Mouse (Mus musculus): ENCODE measurements around the gene Sh3bp1. TPM values are rescaled to one million over a fixed set of nuclear protein-coding genes. Genes with fewer than 3 reads are reported as not detected.

Gene Sh3bp1
- polyA plus RNA-seq, 1 experiment from 2014 or later = 37.0 TPM

DNA sequence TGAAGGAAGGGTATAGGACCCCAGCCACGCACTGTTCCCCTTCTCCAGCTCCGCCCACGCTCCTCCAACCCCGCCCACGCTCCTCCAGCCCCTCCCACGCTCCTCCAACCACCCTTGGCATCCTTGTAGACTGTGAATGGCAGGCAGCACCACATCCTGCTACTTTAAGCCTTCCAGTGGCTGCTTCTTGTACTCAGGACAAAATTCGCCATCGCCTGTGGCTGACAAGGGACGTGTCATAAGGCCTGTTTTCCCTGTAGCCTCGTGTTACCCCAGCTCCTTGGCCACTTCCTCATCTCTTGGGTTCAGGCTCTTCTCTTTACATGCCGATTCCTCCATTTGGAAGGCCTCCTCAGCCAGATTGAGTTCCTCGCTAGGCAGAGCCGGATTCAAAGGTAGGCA lies 35.7 kb upstream of the Sh3bp1 start:
- Histone ChIP-seq H3K4me3 (replicated peaks) (no peak overlapping the region), H3K36me3 (no peaks in the 10 kb centered on the region), H3K27me3 (no peaks in the 10 kb centered on the region), H3K4me1 (replicated peaks) (peaks cover 14% of the 10 kb centered on the region), H3K9ac (replicated peaks) (no peak overlapping the region), H3K27ac (no peak overlapping the region), H3K9me3 (no peaks in the 10 kb centered on the region), H3K4me2 (no peak overlapping the region)
- no peak for ATAC-seq (ENCODE audit: insufficient number of reproducible peaks, insufficient read depth, low FRiP score, low TSS enrichment, low read depth)
- 46% methylated on average over 13 of the region's 13 CpGs for WGBS

GRCm38 (mm10) chr15:78868398-78868797 lies 31.2 kb upstream of the Sh3bp1 start:
- peak overlapping the region; percentile 83 for H3K27ac ChIP-seq
- 0 out of 2 replicates have a peak, but pooled peaks have one; percentile 23 for ATAC-seq (ENCODE audit: insufficient number of reproducible peaks, insufficient read depth, low FRiP score, low TSS enrichment, low read depth)
- no peak overlapping the region for H3K4me3 ChIP-seq (replicated peaks)
- no peaks in the 10 kb centered on the region for H3K9me3 ChIP-seq
- 6% methylated on average over 9 of the region's 9 CpGs for WGBS
- H3K4me1 ChIP-seq (replicated peaks) = peaks cover 14% of the 10 kb centered on the region
- no peak overlapping the region for H3K4me2 ChIP-seq
- no peaks in the 10 kb centered on the region for H3K27me3 ChIP-seq
- no peaks in the 10 kb centered on the region for H3K36me3 ChIP-seq
- 0 out of 2 replicates have a peak overlapping the region, but pooled peaks have one; percentile 4 for H3K9ac ChIP-seq (replicated peaks)

DNA sequence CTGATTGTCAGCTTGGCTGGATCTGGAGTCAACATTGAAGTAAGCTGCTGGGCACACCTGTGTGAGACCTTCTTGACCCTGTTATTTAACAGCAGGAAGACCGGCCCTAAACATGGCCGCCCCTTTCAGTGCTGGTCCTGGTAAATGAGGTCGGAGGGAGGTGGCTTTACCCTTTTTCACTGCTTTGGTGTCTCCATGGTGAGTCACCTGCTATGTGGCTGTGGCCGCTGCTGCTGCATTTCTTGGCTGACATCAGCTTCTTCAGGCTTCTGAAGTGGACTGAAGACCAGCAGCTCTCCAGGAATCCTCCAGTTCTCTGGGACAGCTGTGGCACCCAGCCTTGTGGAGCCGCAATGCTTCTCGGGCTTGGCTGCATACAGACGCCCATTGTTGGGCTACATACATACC lies 30.7 kb upstream of the Sh3bp1 start:
- Histone ChIP-seq H3K4me3 (replicated peaks) (no peak overlapping the region), H3K9ac (replicated peaks) (0 out of 2 replicates have a peak overlapping the region, but pooled peaks have one; percentile 4), H3K9me3 (no peaks in the 10 kb centered on the region), H3K4me1 (replicated peaks) (peaks cover 9% of the 10 kb centered on the region), H3K27me3 (no peaks in the 10 kb centered on the region), H3K27ac (peak overlapping the region; percentile 83), H3K36me3 (no peaks in the 10 kb centered on the region), H3K4me2 (no peak overlapping the region)
- WGBS = 60% methylated on average over 7 of the region's 7 CpGs
- no peak for ATAC-seq (ENCODE audit: insufficient number of reproducible peaks, insufficient read depth, low FRiP score, low TSS enrichment, low read depth)

GRCm38 (mm10) chr15:78869775-78870174 lies 29.8 kb upstream of the Sh3bp1 start:
- H3K4me3 ChIP-seq (replicated peaks) = no peak overlapping the region
- no peak overlapping the region for H3K27ac ChIP-seq
- no peaks in the 10 kb centered on the region for H3K27me3 ChIP-seq
- WGBS = 29% methylated on average over 6 of the region's 6 CpGs
- H3K9ac ChIP-seq (replicated peaks) = no peak overlapping the region
- H3K36me3 ChIP-seq = no peaks in the 10 kb centered on the region
- no peak overlapping the region for H3K4me2 ChIP-seq
- H3K9me3 ChIP-seq = no peaks in the 10 kb centered on the region
- peaks cover 9% of the 10 kb centered on the region for H3K4me1 ChIP-seq (replicated peaks)
- ATAC-seq (ENCODE audit: insufficient number of reproducible peaks, insufficient read depth, low FRiP score, low TSS enrichment, low read depth) = no peak

DNA sequence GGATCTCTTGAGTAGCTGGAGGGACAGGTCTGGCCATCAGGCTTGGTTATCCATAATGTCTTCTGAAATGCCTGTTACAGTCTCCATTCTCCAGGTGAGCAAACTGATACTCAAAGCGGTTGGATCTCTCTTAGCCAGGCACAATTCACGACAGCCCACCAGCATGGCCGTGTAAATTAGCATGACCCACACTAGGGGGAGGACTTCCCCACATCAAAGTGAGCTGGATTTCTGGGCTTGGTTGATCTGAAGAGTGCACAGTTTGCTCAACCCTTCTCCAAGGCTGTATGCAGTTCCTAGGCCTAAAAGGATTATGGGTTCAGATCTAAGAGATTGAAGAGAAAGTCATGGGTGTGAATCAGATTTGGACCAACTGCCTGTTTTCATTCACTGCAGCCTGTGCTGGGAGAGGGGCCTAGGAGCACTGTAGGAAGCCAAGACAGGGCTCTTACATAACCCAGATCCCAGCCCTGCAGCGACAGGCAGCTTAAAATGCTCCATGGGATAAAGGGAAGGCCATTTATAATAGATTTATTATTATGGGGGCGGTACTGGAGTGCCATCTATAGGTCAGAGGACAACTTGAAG lies 27.5 kb upstream of the Sh3bp1 start:
- Histone ChIP-seq H3K27ac (no peak overlapping the region), H3K4me1 (replicated peaks) (peaks cover 17% of the 10 kb centered on the region), H3K9ac (replicated peaks) (no peak overlapping the region), H3K27me3 (no peaks in the 10 kb centered on the region), H3K9me3 (no peaks in the 10 kb centered on the region), H3K4me2 (no peak overlapping the region), H3K36me3 (no peaks in the 10 kb centered on the region), H3K4me3 (replicated peaks) (no peak overlapping the region)
- WGBS = 53% methylated on average over 5 of the region's 5 CpGs
- ATAC-seq (ENCODE audit: insufficient number of reproducible peaks, insufficient read depth, low FRiP score, low TSS enrichment, low read depth) = no peak

- Histone ChIP-seq H3K9ac (replicated peaks) (no peak overlapping the region), H3K4me2 (no peak overlapping the region), H3K4me3 (replicated peaks) (no peak overlapping the region), H3K4me1 (replicated peaks) (peaks cover 19% of the 10 kb centered on the region), H3K27me3 (no peaks in the 10 kb centered on the region), H3K36me3 (no peaks in the 10 kb centered on the region), H3K27ac (no peak overlapping the region), H3K9me3 (no peaks in the 10 kb centered on the region)
- WGBS = 56% methylated on average over 13 of the region's 13 CpGs
- no peak for ATAC-seq (ENCODE audit: insufficient number of reproducible peaks, insufficient read depth, low FRiP score, low TSS enrichment, low read depth)
Observed at GRCm38 (mm10) chr15:78873803-78874435, 25.6 kb upstream of the Sh3bp1 start.

DNA sequence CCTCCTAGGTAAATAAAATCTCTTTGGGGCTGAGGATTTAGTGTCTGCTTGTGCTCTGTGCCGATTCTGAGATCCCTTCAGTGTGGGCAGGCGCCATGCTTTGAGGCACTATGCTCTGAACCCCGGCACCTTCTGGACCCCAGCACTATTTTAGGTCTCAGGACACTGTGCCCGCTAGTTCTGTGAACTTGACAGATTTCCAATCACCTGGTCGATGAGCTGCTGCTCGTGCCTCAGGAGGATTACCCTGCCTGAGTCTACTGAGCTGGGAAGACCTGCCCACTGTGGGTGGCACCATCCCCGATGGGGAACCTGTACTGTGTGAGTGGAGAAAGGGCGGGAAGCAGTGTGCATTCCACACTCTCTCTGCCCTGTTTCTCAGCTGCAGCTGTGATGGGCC lies 24.6 kb upstream of the Sh3bp1 start:
- peaks cover 23% of the 10 kb centered on the region for H3K4me1 ChIP-seq (replicated peaks)

GRCm38 (mm10) chr15:78875537-78875936 lies 24.0 kb upstream of the Sh3bp1 start:
- H3K9ac ChIP-seq (replicated peaks) = 0 out of 2 replicates have a peak overlapping the region, but pooled peaks have one; percentile 2
- 82% methylated on average over 5 of the region's 5 CpGs for whole genome bisulfite sequencing

More for the DNA sequence above, 24.6 kb upstream of the Sh3bp1 start:
- ATAC-seq (ENCODE audit: insufficient number of reproducible peaks, insufficient read depth, low FRiP score, low TSS enrichment, low read depth) = no peak
- H3K27me3 ChIP-seq = no peaks in the 10 kb centered on the region
- no peak overlapping the region for H3K4me2 ChIP-seq
- H3K36me3 ChIP-seq = no peaks in the 10 kb centered on the region
- H3K9me3 ChIP-seq = no peaks in the 10 kb centered on the region
- no peak overlapping the region for H3K4me3 ChIP-seq (replicated peaks)
- 79% methylated on average over 8 of the region's 8 CpGs for WGBS
- H3K27ac ChIP-seq = no peak overlapping the region
- no peak overlapping the region for H3K9ac ChIP-seq (replicated peaks)

GRCm38 (mm10) chr15:78876258-78876696 lies 23.3 kb upstream of the Sh3bp1 start:
- ATAC-seq (ENCODE audit: insufficient number of reproducible peaks, insufficient read depth, low FRiP score, low TSS enrichment, low read depth) = no peak
- 4% methylated on average over 17 of the region's 17 CpGs for WGBS
- Histone ChIP-seq H3K4me3 (replicated peaks) (peak overlapping the region; percentile 70), H3K27me3 (no peaks in the 10 kb centered on the region), H3K4me2 (peak overlapping the region; percentile 73), H3K9ac (replicated peaks) (peak overlapping the region; percentile 81), H3K36me3 (peaks cover 13% of the 10 kb centered on the region), H3K27ac (peak overlapping the region; percentile 99), H3K9me3 (no peaks in the 10 kb centered on the region), H3K4me1 (replicated peaks) (peaks cover 23% of the 10 kb centered on the region)

More at GRCm38 (mm10) chr15:78875537-78875936, 24.0 kb upstream of the Sh3bp1 start:
- ATAC-seq (ENCODE audit: insufficient number of reproducible peaks, insufficient read depth, low FRiP score, low TSS enrichment, low read depth) = no peak
- H3K4me3 ChIP-seq (replicated peaks) = 0 out of 2 replicates have a peak overlapping the region, but pooled peaks have one; percentile 70
- peak overlapping the region; percentile 99; the same call in 1 of the 2 replicates for H3K27ac ChIP-seq
- H3K36me3 ChIP-seq = peaks cover 5% of the 10 kb centered on the region
- H3K27me3 ChIP-seq = no peaks in the 10 kb centered on the region
- H3K4me2 ChIP-seq = peak overlapping the region; percentile 73
- H3K4me1 ChIP-seq (replicated peaks) = peaks cover 23% of the 10 kb centered on the region
- H3K9me3 ChIP-seq = no peaks in the 10 kb centered on the region

GRCm38 (mm10) chr15:78876991-78877809 lies 22.4 kb upstream of the Sh3bp1 start, which contains the start of gene Gga1:
TSS of gene Gga1 (plus strand) at chr15:78877190.
- Histone ChIP-seq H3K4me2 (peak within 1 kb of the TSS; percentile 73), H3K27ac (peak within 1 kb of the TSS; percentile 99), H3K27me3 (no peaks in the 10 kb centered on the region), H3K9me3 (no peaks in the 10 kb centered on the region), H3K36me3 (peaks cover 22% of the 10 kb centered on the region), H3K4me3 (replicated peaks) (peak within 1 kb of the TSS; percentile 70), H3K4me1 (replicated peaks) (peaks cover 23% of the 10 kb centered on the region), H3K9ac (replicated peaks) (peak within 1 kb of the TSS; percentile 81)
- under 1% methylated on average over 77 of the region's 95 CpGs for WGBS
- peak; percentile 83 for ATAC-seq (ENCODE audit: insufficient number of reproducible peaks, insufficient read depth, low FRiP score, low TSS enrichment, low read depth)

All from limb, embryonic 12.5 days (tissue).